Mouse (Mus musculus) CD8-positive naive resting alpha-beta T cell, adult 2 months (primary cell): ENCODE measurements around the gene Exoc4.

ENCODE experiments used
- DNase-seq, 2 experiments: peaks; one replicate each; pipeline ENCODE4 v3.0.0; 2022; ENCODE audit warnings: low read depth in 2 of 2, low spot score in 2 of 2

Exoc4 gene

DNA sequence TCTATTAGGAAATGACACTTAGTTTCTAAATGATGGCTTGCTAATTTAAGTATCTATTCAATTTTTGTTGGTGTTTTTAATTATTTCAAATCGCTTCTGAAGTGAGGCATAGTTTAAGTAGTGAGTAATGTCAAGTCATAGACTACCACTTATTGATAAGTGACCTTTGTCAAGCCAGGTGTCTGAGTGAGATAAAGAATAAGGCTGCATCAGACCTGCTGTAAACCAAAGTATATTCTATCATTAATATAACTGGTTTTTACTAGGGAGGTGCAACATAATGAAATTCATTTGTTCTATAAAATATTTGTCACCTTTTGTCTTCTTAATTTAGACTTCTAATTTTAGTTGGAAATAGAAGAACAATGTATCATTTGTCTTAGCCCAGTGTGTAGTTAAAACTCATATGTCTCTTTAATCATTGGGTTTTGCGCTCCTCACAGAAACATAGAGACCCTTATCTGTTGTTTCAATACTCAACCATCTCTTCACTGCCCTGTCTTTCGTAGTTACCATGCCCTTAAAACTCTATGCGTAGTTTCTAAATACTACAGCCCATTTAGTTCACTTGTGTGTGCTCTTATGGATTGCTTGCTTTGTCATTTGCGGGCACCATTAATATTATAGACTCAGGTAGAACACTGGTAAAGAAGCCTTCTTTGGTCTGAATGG, 217.4 kb downstream of the Exoc4 start:
- DNase-seq, result no peak

DNA sequence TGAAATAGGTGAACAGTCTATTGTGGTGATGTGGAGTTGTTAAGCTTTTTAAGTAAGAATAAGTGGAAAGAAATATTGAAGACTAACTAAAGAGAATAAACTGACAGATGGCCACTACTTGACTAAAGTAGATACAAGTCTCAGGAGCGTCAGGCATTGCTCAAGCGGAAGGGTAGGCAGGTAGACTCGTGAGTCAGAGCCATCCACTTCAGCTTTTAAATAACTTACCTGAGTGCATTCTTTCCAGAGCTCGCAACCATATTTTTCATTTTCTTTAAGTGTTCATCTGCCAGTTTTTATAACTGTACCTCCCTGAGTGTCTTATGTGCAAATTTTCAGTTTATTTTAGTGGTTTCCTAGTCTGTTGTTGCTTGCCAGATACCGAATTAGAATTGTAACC, 219.6 kb downstream of the Exoc4 start:
- no peak for DNase-seq

DNA sequence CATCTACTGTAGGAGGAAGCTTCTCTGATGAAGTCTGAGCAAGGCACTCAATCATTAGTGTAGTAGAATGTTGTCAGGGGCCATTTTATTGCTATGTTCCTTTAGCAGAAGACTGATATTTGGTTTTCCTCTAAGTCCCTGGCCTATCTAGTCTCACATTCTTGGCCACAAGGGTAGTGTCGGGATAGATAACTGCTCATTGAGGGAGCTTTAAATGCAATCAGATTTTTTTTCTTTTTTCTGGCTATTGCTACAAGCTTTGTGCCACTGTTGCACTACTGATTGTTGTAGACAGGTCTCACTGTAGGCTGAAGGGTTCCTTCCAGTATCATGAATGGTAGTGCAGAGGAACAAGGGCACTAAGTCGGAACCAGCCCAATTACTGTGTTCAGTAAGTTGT, 227.2 kb downstream of the Exoc4 start:
- DNase-seq, result no peak

DNA sequence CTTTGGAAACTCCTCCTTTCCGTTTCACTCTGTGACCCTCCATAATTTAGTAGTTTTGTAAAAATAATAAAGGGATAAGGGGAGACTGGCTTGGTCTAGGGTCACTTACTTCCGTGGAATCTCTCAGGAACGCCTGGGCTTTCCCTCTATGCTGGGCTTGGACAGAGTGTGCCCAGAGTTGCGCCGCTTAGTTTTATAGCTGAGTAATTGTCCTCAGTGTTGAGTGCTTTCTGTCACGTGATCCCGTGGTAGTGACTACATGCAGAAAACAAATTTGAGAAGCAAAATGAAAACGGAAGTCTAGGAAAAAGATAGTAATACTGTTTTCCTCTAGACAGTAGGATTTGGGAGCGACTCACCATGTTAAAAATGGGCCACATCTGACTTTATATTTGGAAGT, 235.7 kb downstream of the Exoc4 start:
- no peak for DNase-seq

DNA sequence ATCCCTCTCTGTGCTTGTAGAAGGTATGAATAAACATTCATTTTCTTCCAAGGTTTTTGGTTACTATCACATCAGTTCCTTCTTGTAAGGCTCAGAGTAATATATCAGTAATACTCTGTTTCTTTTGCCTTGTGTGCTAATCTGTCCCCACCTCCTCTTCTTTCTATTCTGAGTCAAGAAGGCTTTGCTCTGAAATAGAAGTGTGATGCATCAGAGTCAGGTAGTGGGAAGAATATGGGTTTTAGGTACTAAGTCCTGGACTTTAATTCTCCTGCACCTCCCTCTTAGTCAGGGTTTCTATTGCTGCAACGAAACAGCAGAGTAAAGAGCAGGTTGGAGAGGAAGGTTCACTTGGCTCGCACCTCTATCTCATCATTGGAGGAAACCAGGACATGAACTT, 240.9 kb downstream of the Exoc4 start:
- no peak for DNase-seq

DNA sequence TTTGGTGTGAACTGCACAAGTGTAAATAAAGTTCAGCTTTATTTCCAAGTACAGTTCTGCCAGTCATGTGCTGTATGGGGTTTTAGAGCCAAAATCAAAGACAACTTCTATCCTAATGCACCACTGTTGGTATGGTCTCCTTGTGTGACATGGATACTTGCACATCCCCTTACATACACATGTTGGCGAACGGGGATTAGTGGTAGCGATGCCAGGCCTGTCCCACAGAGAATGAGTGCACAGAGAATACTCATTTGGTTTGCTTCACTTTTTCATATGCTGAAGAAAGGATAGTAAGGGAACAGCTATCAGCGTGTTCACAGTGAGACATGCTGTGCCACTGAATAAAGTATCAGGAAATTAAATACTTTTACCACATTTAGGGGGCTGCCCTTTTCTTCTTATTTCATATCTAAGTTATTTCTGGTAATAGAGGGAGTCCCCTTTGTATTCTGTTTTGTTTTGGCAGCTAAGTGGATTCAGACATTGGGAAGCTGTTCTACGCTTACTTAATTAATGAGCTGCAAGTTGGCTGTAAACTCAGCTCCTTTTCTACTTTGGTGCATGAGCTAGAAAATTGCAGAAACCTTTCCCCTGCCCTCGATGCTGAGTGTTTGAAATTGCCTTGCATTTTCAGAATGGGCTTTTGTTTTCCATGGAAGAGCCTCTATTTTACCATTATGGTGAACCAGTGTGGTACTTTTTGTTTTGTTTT, 247.4 kb downstream of the Exoc4 start:
- DNase-seq, result no peak

DNA sequence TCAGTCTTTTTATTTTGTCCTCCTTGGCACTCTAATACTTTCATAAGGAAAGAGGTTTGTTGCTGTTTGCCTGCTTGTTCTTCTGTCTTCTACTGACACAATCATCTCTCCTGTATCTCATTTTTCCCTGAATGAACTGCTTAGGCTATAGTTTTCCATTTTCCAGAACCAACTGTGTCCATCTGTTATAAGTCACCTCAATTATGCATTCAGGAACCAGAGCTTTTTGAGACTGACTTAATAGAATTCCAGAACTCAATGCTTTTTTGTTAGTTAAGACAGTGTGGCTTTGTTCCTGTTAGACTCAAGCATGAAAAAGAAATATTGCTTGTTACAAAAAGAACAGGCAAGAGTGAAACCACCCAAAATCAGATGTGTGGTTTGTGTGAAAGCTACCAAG, 248.5 kb downstream of the Exoc4 start:
- no peak for DNase-seq

DNA sequence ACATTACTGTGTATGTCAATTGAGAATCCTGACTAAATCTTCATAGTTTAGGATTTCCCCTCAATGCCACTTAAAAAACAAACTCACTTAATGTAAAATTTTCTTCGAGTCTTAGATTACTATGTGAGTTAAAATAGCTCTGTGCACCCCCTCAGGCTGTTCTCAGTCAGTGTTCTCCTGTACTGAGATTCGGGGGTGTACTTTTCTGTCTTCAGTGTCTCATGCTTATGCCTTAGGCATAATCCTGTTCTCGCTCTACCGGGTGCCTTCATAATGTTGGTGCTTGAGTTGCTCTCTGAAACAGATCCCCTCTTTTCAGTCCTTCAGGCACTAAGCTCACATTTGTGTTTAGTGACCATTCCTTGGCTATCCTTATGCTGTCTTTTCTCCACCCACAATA, 253.5 kb downstream of the Exoc4 start:
- DNase-seq, result no peak

DNA sequence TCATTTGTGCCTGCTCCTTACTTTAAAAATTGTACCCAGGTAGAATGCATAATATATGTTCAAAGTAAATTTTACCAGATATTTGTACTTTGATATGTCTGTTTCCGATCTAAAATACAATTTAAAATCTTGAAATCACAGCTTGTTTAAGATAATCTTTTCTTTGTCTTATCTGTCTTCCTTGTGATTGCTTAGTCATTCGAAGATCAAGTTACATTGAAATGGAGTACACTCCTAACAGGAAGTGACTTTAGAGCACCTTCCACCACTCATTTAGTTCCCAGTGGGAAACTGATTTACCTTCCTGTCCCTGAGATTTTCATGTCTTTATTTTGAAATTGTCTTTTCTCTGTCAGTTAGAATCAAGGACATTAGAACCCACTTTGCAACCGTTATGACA, 254.5 kb downstream of the Exoc4 start:
- no peak for DNase-seq

DNA sequence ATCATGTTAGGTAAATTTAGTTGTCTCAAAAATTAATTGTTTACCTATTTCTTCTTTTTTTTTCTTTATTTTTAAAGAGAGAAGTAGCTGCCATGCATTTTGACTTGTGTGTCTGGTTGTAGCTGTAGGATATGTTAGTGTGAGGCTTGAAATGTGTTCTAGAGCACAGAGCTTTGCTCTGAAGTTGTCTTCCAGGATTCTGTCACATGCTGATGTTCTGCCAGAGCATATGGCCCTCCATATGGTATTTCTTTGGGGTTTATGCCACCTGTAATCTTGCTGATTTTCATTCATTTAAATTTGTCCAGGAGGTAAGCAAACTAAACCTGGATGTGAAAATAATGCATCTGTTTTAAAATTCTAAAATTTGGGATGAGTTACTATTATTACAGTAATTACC, 258.2 kb downstream of the Exoc4 start:
- no peak for DNase-seq

DNA sequence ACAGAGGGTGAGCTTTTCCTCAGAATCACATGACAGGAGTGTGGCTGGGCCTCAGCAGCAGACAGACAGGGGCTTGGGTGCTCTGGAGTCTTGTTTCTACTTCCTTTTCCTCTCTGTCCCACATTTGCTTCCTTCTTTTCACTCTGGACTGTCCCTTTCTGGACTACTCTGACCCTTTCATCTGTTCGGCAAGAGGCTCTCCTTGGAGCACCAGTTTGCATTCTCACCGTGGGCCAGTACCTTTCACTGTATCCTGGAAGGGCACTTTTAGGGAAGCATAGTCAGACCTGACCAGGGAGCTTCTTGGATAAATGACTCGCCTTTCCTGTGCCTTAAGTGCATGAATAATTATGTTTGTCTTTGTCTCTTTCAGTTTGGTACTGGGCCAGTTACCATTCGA, 266.5 kb downstream of the Exoc4 start:
- no peak for DNase-seq

DNA sequence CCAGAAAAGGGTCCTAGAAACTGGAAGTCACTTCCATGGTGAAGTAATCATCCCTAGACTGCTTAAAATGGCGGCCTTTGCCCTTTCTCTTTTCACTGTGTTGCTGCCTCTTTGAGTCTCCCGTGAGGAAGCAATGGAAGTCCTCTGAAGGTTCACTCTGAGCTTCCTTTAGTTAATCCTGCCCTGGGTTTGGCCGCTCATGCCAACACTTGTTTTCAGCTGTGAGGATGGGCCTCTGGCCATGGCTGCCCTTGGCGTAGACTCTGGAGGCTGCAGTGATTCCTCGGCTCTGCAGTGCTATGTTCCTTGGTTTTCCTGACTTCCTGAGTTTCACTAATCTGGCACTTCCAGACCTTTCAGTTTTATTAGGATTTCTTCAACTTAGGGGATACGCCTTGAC, 267.9 kb downstream of the Exoc4 start:
- DNase-seq, result no peak

DNA sequence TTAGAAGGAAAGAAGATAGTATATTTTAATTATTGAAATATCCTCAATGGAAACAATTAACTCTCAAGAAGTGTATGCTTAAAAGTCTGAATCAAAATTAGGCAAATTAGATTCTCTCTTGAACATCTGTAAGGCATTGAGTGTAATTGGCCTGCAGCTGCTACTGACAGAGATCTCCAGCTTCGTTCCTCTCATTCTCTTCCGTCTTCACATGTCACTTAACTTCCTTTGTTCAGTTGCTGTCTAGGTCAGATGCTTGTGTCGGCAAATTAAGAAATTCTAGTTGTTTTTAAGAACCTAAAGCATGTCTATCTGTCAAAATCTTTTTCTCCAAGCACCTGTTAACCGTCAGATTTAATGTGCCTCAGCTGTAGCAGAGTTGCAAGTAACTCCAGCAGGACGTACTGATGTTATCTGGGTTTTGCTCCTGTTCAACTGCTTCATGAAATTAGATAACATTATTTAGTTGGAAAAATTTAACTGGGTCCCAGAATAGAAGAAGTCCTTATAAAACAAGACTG, 269.1 kb downstream of the Exoc4 start:
- DNase-seq, result no peak

DNA sequence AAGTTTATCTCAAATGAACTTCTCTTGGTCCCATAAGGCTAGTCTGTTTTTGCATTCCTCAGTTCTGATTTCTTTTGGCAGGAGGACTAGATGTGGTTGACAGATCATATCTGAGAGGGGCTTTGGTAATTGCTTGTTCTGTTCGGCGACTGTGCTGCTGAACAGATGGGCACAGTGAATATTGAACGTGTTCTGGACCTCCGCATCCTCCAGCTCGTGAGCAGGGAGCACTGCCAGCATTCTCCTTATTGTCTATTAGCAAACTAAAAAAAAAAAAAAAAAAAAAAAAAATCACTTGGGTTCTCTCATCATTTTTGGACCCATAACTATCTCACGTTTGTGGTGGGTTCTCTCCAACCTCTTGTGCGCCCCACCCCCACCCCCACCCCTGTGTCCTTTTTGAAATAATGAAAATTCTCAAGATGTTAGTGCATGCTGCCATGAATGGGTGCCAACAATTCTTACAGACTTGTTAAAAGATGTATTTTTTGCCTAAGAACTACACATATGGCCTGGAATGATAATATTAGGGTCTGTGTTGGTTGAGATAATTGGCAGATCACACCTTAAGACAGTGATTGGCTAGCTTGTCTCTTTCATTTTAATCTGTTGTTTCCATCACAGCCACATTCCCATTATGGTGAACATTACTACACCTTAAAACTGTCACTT, 276.9 kb downstream of the Exoc4 start:
- DNase-seq, result no peak

DNA sequence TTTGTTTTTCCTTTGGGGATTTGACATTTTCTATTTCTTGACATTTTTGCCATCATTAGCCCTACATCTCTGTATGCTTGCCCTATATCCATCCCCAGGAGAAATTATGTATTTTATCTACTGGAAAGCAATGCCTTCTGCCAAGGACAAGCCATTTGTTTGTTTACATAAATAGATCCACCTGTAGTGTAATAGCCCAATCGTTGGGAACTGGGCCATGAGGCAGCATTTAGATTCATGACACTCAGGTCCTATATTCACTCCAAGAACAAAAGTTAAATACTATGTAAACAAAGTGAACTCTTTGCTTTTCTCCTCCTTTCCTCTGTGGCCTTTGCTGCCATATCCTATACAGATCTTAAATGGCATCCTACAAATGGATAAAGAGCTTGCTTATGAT, 291.5 kb downstream of the Exoc4 start:
- DNase-seq, result no peak

DNA sequence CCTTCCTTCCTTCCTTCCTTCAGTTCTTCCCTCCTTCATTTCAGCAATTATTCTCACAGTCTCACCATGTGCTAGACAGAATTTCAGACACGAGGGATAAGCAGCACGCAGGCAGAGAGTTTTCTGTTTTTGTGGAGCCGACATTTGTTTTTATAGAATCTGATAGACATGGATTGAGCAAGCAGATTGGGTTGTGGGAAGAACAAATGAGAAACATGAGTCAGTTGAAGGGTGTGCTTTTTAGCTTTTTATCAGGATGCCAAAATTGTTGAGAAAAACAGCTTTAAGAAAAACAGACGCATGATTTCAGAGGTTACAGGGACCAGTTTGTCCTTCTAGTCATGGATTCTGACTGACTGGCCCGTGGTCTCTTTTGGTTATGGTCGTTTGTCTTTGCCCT, 293.8 kb downstream of the Exoc4 start:
- no peak for DNase-seq

DNA sequence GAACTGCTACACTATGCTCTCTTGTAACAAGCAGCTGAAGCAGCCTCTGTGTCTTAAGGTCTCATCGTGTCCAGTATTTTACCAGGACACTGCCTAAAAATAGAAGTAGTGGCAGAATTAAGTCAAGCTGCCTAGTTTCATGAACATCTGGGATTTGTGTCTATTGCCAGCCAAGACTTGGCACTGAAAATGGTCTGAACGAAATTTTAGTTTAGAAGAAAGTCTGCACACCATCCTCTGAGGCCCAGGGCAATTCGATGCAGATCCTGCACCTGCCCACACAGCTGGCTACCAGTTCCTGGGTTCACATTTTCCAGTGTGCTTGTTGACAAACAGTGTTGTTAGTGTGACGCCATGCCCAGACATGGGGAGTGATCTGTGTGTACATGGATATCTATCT, 303.0 kb downstream of the Exoc4 start:
- no peak for DNase-seq

DNA sequence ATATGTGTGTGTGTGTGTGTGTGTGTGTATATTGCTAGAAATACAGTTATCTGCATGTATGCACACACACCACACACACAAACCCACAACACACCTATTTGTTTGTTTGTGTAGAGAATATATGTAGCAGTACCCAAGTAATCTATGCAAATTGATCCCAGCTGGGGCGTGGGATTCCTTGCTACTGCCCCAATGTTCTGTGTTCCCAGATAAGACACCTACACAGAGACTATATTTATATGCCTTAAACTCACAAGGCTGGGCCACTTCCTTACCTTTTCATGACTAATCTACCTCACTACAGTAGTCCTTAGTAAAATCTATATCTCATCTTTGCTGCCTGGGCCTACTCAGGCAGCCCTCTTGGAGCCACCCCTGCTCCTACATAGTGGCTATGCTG, 312.0 kb downstream of the Exoc4 start:
- no peak for DNase-seq

DNA sequence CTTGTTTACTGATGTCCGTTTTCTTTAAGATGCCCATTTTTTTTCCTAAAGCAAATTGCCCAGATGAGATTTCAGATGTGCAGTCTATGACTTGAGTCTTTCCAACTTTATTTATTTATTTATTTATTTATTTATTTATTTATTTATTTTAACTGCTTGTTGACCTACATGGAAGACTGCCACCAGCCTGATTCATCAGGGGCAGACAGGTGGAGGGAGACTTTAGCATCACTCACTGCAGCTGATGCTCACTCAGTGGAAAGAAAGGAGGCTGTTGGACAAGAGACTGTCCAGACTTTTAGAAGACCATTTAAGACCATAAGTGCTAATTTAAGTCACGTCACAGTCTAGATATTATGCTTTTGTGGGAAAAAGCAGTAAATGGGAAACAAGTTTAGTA, 313.0 kb downstream of the Exoc4 start:
- no peak for DNase-seq

DNA sequence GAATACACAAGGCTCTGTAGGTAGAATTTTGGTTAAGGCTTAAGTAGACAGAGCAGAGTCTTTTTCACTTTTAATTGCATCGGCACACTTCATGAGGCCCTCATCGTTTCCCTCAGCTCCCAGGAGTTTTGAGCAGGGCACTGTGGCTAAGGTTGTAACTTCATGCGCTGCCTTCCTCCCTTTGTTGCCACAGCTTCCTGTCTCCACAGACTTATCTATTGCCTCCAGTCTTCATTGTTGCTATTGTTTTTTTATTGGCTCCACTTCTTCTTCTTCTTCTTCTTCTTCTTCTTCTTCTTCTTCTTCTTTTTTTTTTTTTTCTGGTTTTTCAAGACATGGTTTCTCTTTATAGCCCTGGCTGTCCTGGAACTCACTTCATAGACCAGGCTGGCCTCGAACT, 327.1 kb downstream of the Exoc4 start:
- no peak for DNase-seq

DNA sequence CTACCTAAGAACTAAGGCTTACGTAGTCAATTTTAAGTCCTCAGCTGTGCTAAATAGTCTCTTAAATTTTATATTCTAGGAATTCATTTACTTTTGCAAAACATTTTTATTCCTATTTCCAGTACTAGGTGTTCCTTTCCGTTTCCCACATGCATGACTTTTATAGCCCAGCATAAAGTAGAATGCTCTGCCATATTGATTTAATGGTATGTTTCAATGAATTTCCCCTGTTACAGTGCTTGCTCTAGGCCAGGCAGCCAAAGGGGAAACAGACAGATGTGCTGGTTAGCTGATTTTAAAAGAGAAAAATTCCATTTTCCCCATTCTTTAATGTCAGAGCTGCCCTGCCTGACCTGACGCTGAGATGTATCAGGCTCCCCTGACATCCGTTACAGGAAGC, 359.6 kb downstream of the Exoc4 start:
- no peak for DNase-seq

DNA sequence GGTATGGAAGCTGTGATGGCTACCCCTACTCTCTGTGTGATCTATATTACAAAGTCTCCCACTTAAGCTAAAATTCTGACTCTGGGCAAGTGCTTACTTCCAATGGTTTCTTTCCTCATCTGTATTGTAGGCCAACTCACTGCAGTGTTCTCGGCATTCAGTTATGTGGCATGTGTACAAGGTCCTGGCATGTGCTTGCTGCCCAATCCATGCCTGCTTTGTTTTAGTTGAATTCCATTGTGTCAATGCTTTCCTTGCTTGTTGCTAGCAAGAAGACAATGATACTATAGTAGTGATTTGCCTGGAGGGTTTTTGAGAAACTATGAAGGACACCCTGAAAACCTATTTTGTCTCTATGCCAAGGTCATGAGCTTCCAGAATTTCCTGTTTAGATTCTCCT, 365.1 kb downstream of the Exoc4 start:
- no peak for DNase-seq
